Mouse (Mus musculus): ENCODE data around the gene Tppp3. TPM values are rescaled to one million over a fixed set of nuclear protein-coding genes. Genes with fewer than 3 reads are reported as not detected.

Gene Tppp3
- polyA plus RNA-seq, 1 experiment from 2014 or later: 11.6 TPM

DNA sequence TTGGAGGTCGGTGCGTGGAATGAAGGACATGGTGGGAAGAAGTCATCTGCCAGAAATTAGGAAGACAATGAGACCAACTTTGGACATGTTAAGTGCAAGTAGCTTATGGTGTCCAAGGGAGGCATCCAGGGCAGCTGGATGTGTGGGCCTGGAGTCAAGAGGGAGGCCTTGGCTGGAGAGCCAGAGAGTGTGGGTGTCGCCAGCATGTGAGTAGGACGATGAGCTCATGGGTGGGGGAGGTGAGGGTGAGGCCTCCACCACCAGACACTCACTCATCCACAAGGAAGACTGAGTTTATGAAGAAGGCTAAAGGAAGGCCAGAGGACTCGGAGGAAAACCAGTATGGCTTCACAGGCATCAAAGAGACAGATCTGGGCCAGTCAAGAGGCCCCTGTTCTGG lies 43.3 kb upstream of the Tppp3 start:
- WGBS: 68% methylated on average over 5 of the region's 5 CpGs
- Histone ChIP-seq H3K9ac (ENCODE audit: low read length) (no peak overlapping the region), H3K4me1 (ENCODE audit: control insufficient read depth in 2 of 2, insufficient read depth in 2 of 2, low read length in 2 of 2) (peaks cover 11 to 24% of the 10 kb centered on the region in 2 experiments; a peak in 3 of 4 replicates), H3K36me3 (ENCODE audit: control insufficient read depth, insufficient read depth, low read length) (no peaks in the 10 kb centered on the region), H3K27me3 (ENCODE audit: control insufficient read depth, insufficient read depth, low read length) (peaks cover 31% of the 10 kb centered on the region), H3K9me3 (ENCODE audit: control insufficient read depth, low read length) (no peaks in the 10 kb centered on the region), H3K27ac (replicated peaks in 1 of 2; ENCODE audit: control insufficient read depth in 1 of 2, insufficient read depth in 1 of 2, low read depth in 2 of 2, low read length in 2 of 2) (no peak overlapping the region), H3K4me3 (ENCODE audit: control insufficient read depth in 1 of 2, insufficient read depth in 1 of 2, low read depth in 1 of 2, low read length in 2 of 2) (no peak overlapping the region), H3K4me2 (ENCODE audit: low read length) (no peak overlapping the region)
- no peak for ATAC-seq (ENCODE audit: insufficient number of reproducible peaks, insufficient read depth, low FRiP score, low read depth)

GRCm38 (mm10) chr8:105514194-105514593 lies 42.9 kb upstream of the Tppp3 start:
- no peak for ATAC-seq (ENCODE audit: insufficient number of reproducible peaks, insufficient read depth, low FRiP score, low read depth)
- WGBS: 87% methylated on average over 6 of the region's 6 CpGs
- no peak overlapping the region for H3K27ac ChIP-seq (replicated peaks in 1 of 2; ENCODE audit: control insufficient read depth in 1 of 2, insufficient read depth in 1 of 2, low read depth in 2 of 2, low read length in 2 of 2)

GRCm38 (mm10) chr8:105509997-105510735 lies 38.8 kb upstream of the Tppp3 start:
- WGBS: 49% methylated on average over 12 of the region's 12 CpGs
- Histone ChIP-seq H3K4me3 (ENCODE audit: control insufficient read depth in 1 of 2, insufficient read depth in 1 of 2, low read depth in 1 of 2, low read length in 2 of 2) (no peak overlapping the region), H3K27me3 (ENCODE audit: control insufficient read depth, insufficient read depth, low read length) (no peaks in the 10 kb centered on the region), H3K9ac (ENCODE audit: low read length) (no peak overlapping the region), H3K36me3 (ENCODE audit: control insufficient read depth, insufficient read depth, low read length) (no peaks in the 10 kb centered on the region), H3K27ac (replicated peaks in 1 of 2; ENCODE audit: control insufficient read depth in 1 of 2, insufficient read depth in 1 of 2, low read depth in 2 of 2, low read length in 2 of 2) (no peak overlapping the region), H3K4me1 (ENCODE audit: control insufficient read depth in 2 of 2, insufficient read depth in 2 of 2, low read length in 2 of 2) (peaks cover 0 to 6% of the 10 kb centered on the region in 2 experiments; a peak in 2 of 4 replicates), H3K9me3 (ENCODE audit: control insufficient read depth, low read length) (no peaks in the 10 kb centered on the region), H3K4me2 (ENCODE audit: low read length) (no peak overlapping the region)
- no peak for ATAC-seq (ENCODE audit: insufficient number of reproducible peaks, insufficient read depth, low FRiP score, low read depth)

More at GRCm38 (mm10) chr8:105514194-105514593, 42.9 kb upstream of the Tppp3 start:
- Histone ChIP-seq H3K36me3 (ENCODE audit: control insufficient read depth, insufficient read depth, low read length) (no peaks in the 10 kb centered on the region), H3K9ac (ENCODE audit: low read length) (no peak overlapping the region), H3K9me3 (ENCODE audit: control insufficient read depth, low read length) (no peaks in the 10 kb centered on the region), H3K4me2 (ENCODE audit: low read length) (no peak overlapping the region), H3K27me3 (ENCODE audit: control insufficient read depth, insufficient read depth, low read length) (peaks cover 26% of the 10 kb centered on the region), H3K4me3 (ENCODE audit: control insufficient read depth in 1 of 2, insufficient read depth in 1 of 2, low read depth in 1 of 2, low read length in 2 of 2) (no peak overlapping the region), H3K4me1 (ENCODE audit: control insufficient read depth in 2 of 2, insufficient read depth in 2 of 2, low read length in 2 of 2) (peaks cover 12 to 22% of the 10 kb centered on the region in 2 experiments)

DNA sequence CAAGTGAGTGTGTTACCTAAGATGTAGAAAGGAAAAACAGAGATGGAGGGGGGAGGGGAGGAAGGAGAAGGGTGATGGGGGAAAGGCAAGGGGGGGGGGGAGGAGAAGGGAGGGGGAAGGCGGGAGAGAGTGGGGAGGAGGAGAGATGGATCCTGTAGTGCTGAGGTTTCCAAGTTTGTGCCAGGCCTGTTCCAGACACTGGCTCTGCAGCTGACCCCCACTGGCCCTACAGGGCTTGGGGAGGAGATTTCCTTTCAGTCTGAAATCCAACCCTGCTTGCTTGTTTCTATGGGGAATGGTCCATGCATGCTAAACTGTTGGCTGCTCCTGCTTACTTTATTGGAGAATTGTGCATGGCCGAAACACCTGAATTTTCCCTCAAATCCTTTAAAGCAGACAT lies 37.4 kb upstream of the Tppp3 start:
- no peak overlapping the region for H3K9ac ChIP-seq (ENCODE audit: low read length)
- no peak overlapping the region for H3K4me2 ChIP-seq (ENCODE audit: low read length)
- peaks cover 0 to 3% of the 10 kb centered on the region in 2 experiments; a peak in 2 of 4 replicates for H3K4me1 ChIP-seq (ENCODE audit: control insufficient read depth in 2 of 2, insufficient read depth in 2 of 2, low read length in 2 of 2)
- no peaks in the 10 kb centered on the region for H3K27me3 ChIP-seq (ENCODE audit: control insufficient read depth, insufficient read depth, low read length)
- no peak for ATAC-seq (ENCODE audit: insufficient number of reproducible peaks, insufficient read depth, low FRiP score, low read depth)
- H3K27ac ChIP-seq (replicated peaks in 1 of 2; ENCODE audit: control insufficient read depth in 1 of 2, insufficient read depth in 1 of 2, low read depth in 2 of 2, low read length in 2 of 2): no peak overlapping the region
- 83% methylated on average over 1 of the region's 2 CpGs for WGBS
- H3K36me3 ChIP-seq (ENCODE audit: control insufficient read depth, insufficient read depth, low read length): no peaks in the 10 kb centered on the region
- no peak overlapping the region for H3K4me3 ChIP-seq (ENCODE audit: control insufficient read depth in 1 of 2, insufficient read depth in 1 of 2, low read depth in 1 of 2, low read length in 2 of 2)
- no peaks in the 10 kb centered on the region for H3K9me3 ChIP-seq (ENCODE audit: control insufficient read depth, low read length)

DNA sequence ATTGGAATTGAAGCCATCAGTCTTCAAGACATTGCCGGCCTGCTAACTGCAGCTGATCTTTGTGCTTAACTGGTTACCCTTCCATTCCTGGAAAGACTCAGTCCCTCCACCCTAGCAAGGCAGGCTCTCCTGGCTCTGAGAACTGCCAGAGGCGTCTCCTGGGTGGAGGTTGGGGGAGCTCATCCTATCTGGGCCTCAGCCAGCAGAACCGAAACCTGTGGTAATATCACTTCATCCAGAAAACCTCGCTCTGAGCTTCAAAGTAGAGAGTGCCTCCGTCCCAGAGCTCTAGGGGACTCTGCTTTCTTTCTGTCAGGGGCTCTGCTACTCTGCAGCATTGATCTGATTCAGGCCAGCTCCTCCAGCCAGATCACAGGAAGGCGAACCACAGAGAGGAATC lies 35.7 kb upstream of the Tppp3 start:
- H3K9ac ChIP-seq (ENCODE audit: low read length): peak overlapping the region; percentile 8; the same call in 1 of the 2 replicates
- H3K36me3 ChIP-seq (ENCODE audit: control insufficient read depth, insufficient read depth, low read length): no peaks in the 10 kb centered on the region
- no peaks in the 10 kb centered on the region for H3K27me3 ChIP-seq (ENCODE audit: control insufficient read depth, insufficient read depth, low read length)
- no peak overlapping the region for H3K4me2 ChIP-seq (ENCODE audit: low read length)
- H3K4me1 ChIP-seq (ENCODE audit: control insufficient read depth in 2 of 2, insufficient read depth in 2 of 2, low read length in 2 of 2): peaks cover 0 to 3% of the 10 kb centered on the region in 2 experiments; a peak in 2 of 4 replicates
- no peak overlapping the region for H3K27ac ChIP-seq (replicated peaks in 1 of 2; ENCODE audit: control insufficient read depth in 1 of 2, insufficient read depth in 1 of 2, low read depth in 2 of 2, low read length in 2 of 2)
- ATAC-seq (ENCODE audit: insufficient number of reproducible peaks, insufficient read depth, low FRiP score, low read depth): no peak
- no peak overlapping the region for H3K4me3 ChIP-seq (ENCODE audit: control insufficient read depth in 1 of 2, insufficient read depth in 1 of 2, low read depth in 1 of 2, low read length in 2 of 2)
- H3K9me3 ChIP-seq (ENCODE audit: control insufficient read depth, low read length): no peaks in the 10 kb centered on the region
- 65% methylated on average over 6 of the region's 6 CpGs for WGBS

DNA sequence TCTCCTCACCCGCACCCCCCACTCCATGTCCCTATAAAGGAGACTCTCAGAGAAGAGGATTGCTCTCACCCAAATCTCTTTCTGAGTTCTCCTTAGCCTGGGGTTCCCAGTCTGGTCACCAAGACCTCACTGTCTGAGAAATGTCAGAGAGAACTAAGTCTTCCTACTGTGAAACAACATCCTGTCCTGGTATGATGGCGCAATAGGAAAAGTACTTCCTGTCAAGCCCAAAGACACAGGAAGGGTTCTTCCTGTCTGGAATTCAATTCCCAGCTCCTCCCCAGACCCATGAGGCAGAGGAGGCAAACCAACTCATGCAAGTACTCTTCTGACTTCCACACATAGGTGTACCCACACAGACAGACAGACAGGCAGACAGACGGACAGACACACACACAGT lies 33.3 kb upstream of the Tppp3 start:
- Histone ChIP-seq H3K4me2 (ENCODE audit: low read length) (no peak overlapping the region), H3K4me1 (ENCODE audit: control insufficient read depth in 2 of 2, insufficient read depth in 2 of 2, low read length in 2 of 2) (peaks cover 0 to 3% of the 10 kb centered on the region in 2 experiments; a peak in 2 of 4 replicates), H3K9me3 (ENCODE audit: control insufficient read depth, low read length) (no peaks in the 10 kb centered on the region), H3K27ac (replicated peaks in 1 of 2; ENCODE audit: control insufficient read depth in 1 of 2, insufficient read depth in 1 of 2, low read depth in 2 of 2, low read length in 2 of 2) (peak overlapping the region; percentile 62 to 76), H3K36me3 (ENCODE audit: control insufficient read depth, insufficient read depth, low read length) (no peaks in the 10 kb centered on the region), H3K9ac (ENCODE audit: low read length) (no peak overlapping the region), H3K27me3 (ENCODE audit: control insufficient read depth, insufficient read depth, low read length) (no peaks in the 10 kb centered on the region), H3K4me3 (ENCODE audit: control insufficient read depth in 1 of 2, insufficient read depth in 1 of 2, low read depth in 1 of 2, low read length in 2 of 2) (no peak overlapping the region)
- 0 out of 2 replicates have a peak, but pooled peaks have one; percentile 13 for ATAC-seq (ENCODE audit: insufficient number of reproducible peaks, insufficient read depth, low FRiP score, low read depth)
- WGBS: 86% methylated on average over 3 of the region's 3 CpGs

DNA sequence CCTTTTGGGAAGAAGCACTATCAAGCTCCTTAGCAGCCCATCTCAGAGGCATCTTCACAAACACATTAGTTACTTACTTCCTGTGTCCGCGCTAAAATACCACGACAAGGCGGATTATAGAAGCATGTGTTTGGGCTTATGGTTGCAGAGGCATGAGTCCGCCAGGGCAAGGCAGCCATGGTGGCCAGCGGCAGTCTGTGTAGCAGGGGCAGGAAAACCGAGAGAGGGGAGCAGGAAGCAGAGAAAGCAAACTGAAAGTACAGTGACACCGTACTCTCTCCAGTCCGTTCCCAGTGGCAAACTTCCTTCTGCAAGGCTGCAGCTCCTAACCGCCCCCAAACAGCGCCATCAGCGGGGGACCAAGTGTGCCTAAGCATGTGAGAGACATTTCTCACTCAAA lies 28.5 kb upstream of the Tppp3 start:
- H3K9me3 ChIP-seq (ENCODE audit: control insufficient read depth, low read length): no peaks in the 10 kb centered on the region
- no peaks in the 10 kb centered on the region for H3K27me3 ChIP-seq (ENCODE audit: control insufficient read depth, insufficient read depth, low read length)
- H3K4me3 ChIP-seq (ENCODE audit: control insufficient read depth in 1 of 2, insufficient read depth in 1 of 2, low read depth in 1 of 2, low read length in 2 of 2): peak overlapping the region in 1 of 2 experiments; percentile 14; a peak in 2 of 4 replicates
- peak overlapping the region; percentile 29; the same call in 1 of the 2 replicates for H3K4me2 ChIP-seq (ENCODE audit: low read length)
- peak overlapping the region; percentile 8; the same call in 1 of the 2 replicates for H3K9ac ChIP-seq (ENCODE audit: low read length)
- H3K27ac ChIP-seq (replicated peaks in 1 of 2; ENCODE audit: control insufficient read depth in 1 of 2, insufficient read depth in 1 of 2, low read depth in 2 of 2, low read length in 2 of 2): no peak overlapping the region
- H3K4me1 ChIP-seq (ENCODE audit: control insufficient read depth in 2 of 2, insufficient read depth in 2 of 2, low read length in 2 of 2): peaks cover 4 to 13% of the 10 kb centered on the region in 2 experiments
- WGBS: 56% methylated on average over 12 of the region's 12 CpGs
- ATAC-seq (ENCODE audit: insufficient number of reproducible peaks, insufficient read depth, low FRiP score, low read depth): no peak
- no peaks in the 10 kb centered on the region for H3K36me3 ChIP-seq (ENCODE audit: control insufficient read depth, insufficient read depth, low read length)

Data from heart, embryonic 14.5 days (tissue).